Mouse (Mus musculus): ENCODE data around the gene Trio.
A peak's percentile ranks its signal among the peaks of the same experiment; 100 is the strongest.

DNA sequence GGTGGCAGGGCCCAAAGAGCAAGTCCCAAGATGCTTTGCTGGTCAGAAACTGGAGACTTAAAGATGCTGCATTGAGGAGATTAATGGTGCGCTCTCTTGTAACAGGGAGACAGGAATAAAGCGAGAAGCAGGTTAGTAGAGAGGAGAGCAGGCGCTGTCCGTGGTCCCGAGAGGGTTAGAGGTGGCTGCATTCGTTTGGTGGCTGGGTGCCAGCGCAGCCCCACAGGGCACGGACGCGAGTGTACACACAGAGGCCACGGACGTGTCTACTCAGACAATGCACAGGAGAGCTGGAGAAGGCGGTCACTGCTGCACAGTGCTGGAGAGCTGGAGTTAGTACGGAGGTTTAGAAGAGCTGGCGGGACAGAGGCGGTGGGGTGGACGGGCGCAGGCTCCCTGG, 278.1 kb downstream of the Trio start:
- TF ChIP-seq E2F4 (IDR thresholded peaks at IDR 0.05; ENCODE audit: insufficient read depth) (no peak), MYOD1 (IDR thresholded peaks at IDR 0.05; ENCODE audit: control insufficient read depth in 1 of 3, insufficient read length in 2 of 3, low read depth in 2 of 3) (no peak), POLR2A (IDR thresholded peaks at IDR 0.05; ENCODE audit: insufficient read length, low read depth) (no peak), POLR2AphosphoS2 (IDR thresholded peaks at IDR 0.05; ENCODE audit: insufficient read length, low read depth) (peak; percentile 51), USF1 (IDR thresholded peaks at IDR 0.05; ENCODE audit: low read depth) (no peak), MYOG (IDR thresholded peaks at IDR 0.05; ENCODE audit: control insufficient read depth in 1 of 3, insufficient read depth in 1 of 3, insufficient read length in 2 of 3, low read depth in 2 of 3) (no peak), TCF12 (IDR thresholded peaks at IDR 0.05; ENCODE audit: insufficient read depth, poor library complexity, severe bottlenecking) (no peak), MAX (IDR thresholded peaks at IDR 0.05; ENCODE audit: low read depth) (no peak), REST (IDR thresholded peaks at IDR 0.05; ENCODE audit: insufficient read depth, insufficient read length) (peak; percentile 70), SRF (IDR thresholded peaks at IDR 0.05; ENCODE audit: control insufficient read depth, insufficient read length, low read depth) (no peak), CEBPB (IDR thresholded peaks at IDR 0.05; ENCODE audit: insufficient read depth, poor library complexity, severe bottlenecking) (no peak)

Data from myocyte (in vitro differentiated cells).